Mouse (Mus musculus) lung, embryonic 16.5 days (tissue): ENCODE results near the gene Pcca. TPM values are rescaled to one million over a fixed set of nuclear protein-coding genes. Genes with fewer than 3 reads are reported as not detected.

Experiments used
- ATAC-seq: fragments of 200-750 bp; cut with Nextera tagmentation; 2 replicates; pipeline ENCODE4 v1.8.0; 2017; ENCODE audit warnings: low read depth, mild to moderate bottlenecking, moderate library complexity
- H3K27ac ChIP-seq: fragments of 300-500 bp; sonication (generic); 2 replicates; pipeline ENCODE4 v1.5.1; 2014; ENCODE audit warnings: mild to moderate bottlenecking, control low read depth, low read length
- H3K27me3 ChIP-seq: fragments of 300-500 bp; sonication (generic); 2 replicates; pipeline ENCODE4 v1.6.1; 2014; ENCODE audit warnings: low read depth, low read length, mixed read lengths; ENCODE audit not compliant: control insufficient read depth, insufficient read depth
- H3K36me3 ChIP-seq: fragments of 300-500 bp; sonication (generic); 2 replicates; pipeline ENCODE4 v1.6.1; 2014; ENCODE audit warnings: low read length; ENCODE audit not compliant: control insufficient read depth, insufficient read depth
- H3K4me1 ChIP-seq: fragments of 300-500 bp; sonication (generic); replicated peaks from 2 replicates; pipeline ENCODE4 v1.6.1; 2014; ENCODE audit warnings: low read length, mixed read lengths; ENCODE audit not compliant: control insufficient read depth, insufficient read depth
- H3K4me2 ChIP-seq: fragments of 300-500 bp; sonication (generic); 2 replicates; pipeline ENCODE4 v1.6.1; 2014; ENCODE audit warnings: low read depth, low read length, control low read depth
- H3K4me3 ChIP-seq: fragments of 300-500 bp; sonication (generic); 2 replicates; pipeline ENCODE4 v1.5.1; 2014; ENCODE audit warnings: mild to moderate bottlenecking, low read length, control low read depth
- H3K9ac ChIP-seq: fragments of 300-500 bp; sonication (generic); 2 replicates; pipeline ENCODE4 v1.6.1; 2014; ENCODE audit warnings: low read length, control low read depth
- H3K9me3 ChIP-seq: fragments of 300-500 bp; sonication (generic); 2 replicates; pipeline ENCODE4 v1.6.1; 2016; ENCODE audit warnings: low read length; ENCODE audit not compliant: control insufficient read depth
- WGBS: fragments of 180-500 bp; shearing (Covaris S2); extraction: QIAGEN DNeasy Blood & Tissue Kit; methylation state at CpG from one replicate; pipeline ENCODE4 v1.1.7; 2014; 5-methylcytosine and 5-hydroxymethylcytosine counted together
- polyA plus RNA-seq: library from polyadenylated mRNA; unstranded; fragments of >200 nt; fragmentation: Nextera tagmentation; extraction: Ambion mirVana; gene quantifications from 2 replicates; pipeline ENCODE4 v1.2.1, GENCODE M21; 2015

The Pcca gene
- polyA plus RNA-seq, 1 experiment from 2014 or later: 19.0 TPM

- no peak overlapping the region for H3K4me3 ChIP-seq
- H3K36me3 ChIP-seq: no peaks in the 10 kb centered on the region
- no peak overlapping the region for H3K27ac ChIP-seq
- H3K9ac ChIP-seq: no peak overlapping the region
- H3K9me3 ChIP-seq: no peaks in the 10 kb centered on the region
- H3K4me1 ChIP-seq: no peaks in the 10 kb centered on the region
- 64% methylated on average over 1 of the region's 1 CpGs for WGBS
- H3K27me3 ChIP-seq: no peaks in the 10 kb centered on the region
- ATAC-seq: no peak
- H3K4me2 ChIP-seq: no peak overlapping the region
Observed at GRCm38 (mm10) chr14:122700333-122700732, 166.2 kb downstream of the Pcca start.

GRCm38 (mm10) chr14:122713793-122714192 lies 179.7 kb downstream of the Pcca start:
- Histone ChIP-seq H3K4me2 (no peak overlapping the region), H3K27ac (no peak overlapping the region), H3K36me3 (no peaks in the 10 kb centered on the region), H3K27me3 (no peaks in the 10 kb centered on the region), H3K9me3 (no peaks in the 10 kb centered on the region), H3K9ac (no peak overlapping the region), H3K4me1 (no peaks in the 10 kb centered on the region), H3K4me3 (no peak overlapping the region)
- ATAC-seq: no peak
- 85% methylated on average over 5 of the region's 5 CpGs for WGBS

- Histone ChIP-seq H3K27ac (no peak overlapping the region), H3K9ac (no peak overlapping the region), H3K4me2 (no peak overlapping the region), H3K27me3 (no peaks in the 10 kb centered on the region), H3K9me3 (no peaks in the 10 kb centered on the region), H3K36me3 (no peaks in the 10 kb centered on the region), H3K4me1 (no peaks in the 10 kb centered on the region), H3K4me3 (no peak overlapping the region)
- 30% methylated on average over 1 of the region's 1 CpGs for WGBS
- ATAC-seq: no peak
Observed at GRCm38 (mm10) chr14:122714911-122715310, 180.8 kb downstream of the Pcca start.

- no peaks in the 10 kb centered on the region for H3K27me3 ChIP-seq
- H3K4me3 ChIP-seq: no peak overlapping the region
- H3K4me1 ChIP-seq: no peaks in the 10 kb centered on the region
- no peaks in the 10 kb centered on the region for H3K9me3 ChIP-seq
- no peak for ATAC-seq
- H3K4me2 ChIP-seq: no peak overlapping the region
- H3K36me3 ChIP-seq: no peaks in the 10 kb centered on the region
- H3K9ac ChIP-seq: no peak overlapping the region
- no peak overlapping the region for H3K27ac ChIP-seq
Observed at GRCm38 (mm10) chr14:122716057-122716456, 181.9 kb downstream of the Pcca start.

- H3K27ac ChIP-seq: no peak overlapping the region
- H3K9ac ChIP-seq: no peak overlapping the region
- ATAC-seq: no peak
- H3K9me3 ChIP-seq: no peaks in the 10 kb centered on the region
- H3K4me3 ChIP-seq: no peak overlapping the region
- no peak overlapping the region for H3K4me2 ChIP-seq
- 83% methylated on average over 8 of the region's 8 CpGs for WGBS
- H3K36me3 ChIP-seq: no peaks in the 10 kb centered on the region
- no peaks in the 10 kb centered on the region for H3K4me1 ChIP-seq
- no peaks in the 10 kb centered on the region for H3K27me3 ChIP-seq
Observed at GRCm38 (mm10) chr14:122719496-122720080, 185.5 kb downstream of the Pcca start.

- ATAC-seq: no peak
- no peak overlapping the region for H3K4me3 ChIP-seq
- H3K27ac ChIP-seq: no peak overlapping the region
- H3K4me2 ChIP-seq: no peak overlapping the region
- H3K9ac ChIP-seq: no peak overlapping the region
- 65% methylated on average over 3 of the region's 3 CpGs for WGBS
- no peaks in the 10 kb centered on the region for H3K27me3 ChIP-seq
- H3K4me1 ChIP-seq: no peaks in the 10 kb centered on the region
- H3K36me3 ChIP-seq: no peaks in the 10 kb centered on the region
- no peaks in the 10 kb centered on the region for H3K9me3 ChIP-seq
Observed at GRCm38 (mm10) chr14:122720989-122721388, 186.9 kb downstream of the Pcca start.

- no peaks in the 10 kb centered on the region for H3K9me3 ChIP-seq
- H3K4me1 ChIP-seq: no peaks in the 10 kb centered on the region
- no peak overlapping the region for H3K4me2 ChIP-seq
- no peaks in the 10 kb centered on the region for H3K36me3 ChIP-seq
- H3K27ac ChIP-seq: no peak overlapping the region
- ATAC-seq: no peak
- H3K27me3 ChIP-seq: no peaks in the 10 kb centered on the region
- H3K9ac ChIP-seq: no peak overlapping the region
- WGBS: 32% methylated on average over 4 of the region's 4 CpGs
- H3K4me3 ChIP-seq: no peak overlapping the region
Observed at GRCm38 (mm10) chr14:122721750-122722149, 187.6 kb downstream of the Pcca start.

GRCm38 (mm10) chr14:122726456-122726855 lies 192.3 kb downstream of the Pcca start:
- Histone ChIP-seq H3K4me3 (no peak overlapping the region), H3K36me3 (no peaks in the 10 kb centered on the region), H3K4me1 (no peaks in the 10 kb centered on the region), H3K9me3 (no peaks in the 10 kb centered on the region), H3K27ac (no peak overlapping the region), H3K9ac (no peak overlapping the region), H3K4me2 (no peak overlapping the region), H3K27me3 (no peaks in the 10 kb centered on the region)
- WGBS: 66% methylated on average over 1 of the region's 1 CpGs
- no peak for ATAC-seq

GRCm38 (mm10) chr14:122729431-122730073 lies 195.4 kb downstream of the Pcca start:
- Histone ChIP-seq H3K9ac (no peak overlapping the region), H3K4me3 (no peak overlapping the region), H3K9me3 (no peaks in the 10 kb centered on the region), H3K27me3 (no peaks in the 10 kb centered on the region), H3K36me3 (no peaks in the 10 kb centered on the region), H3K4me2 (no peak overlapping the region), H3K27ac (no peak overlapping the region), H3K4me1 (no peaks in the 10 kb centered on the region)
- WGBS: 70% methylated on average over 4 of the region's 4 CpGs
- ATAC-seq: no peak
